Mouse (Mus musculus): ENCODE data around the gene Lrrc8e. TPM values are rescaled to one million over a fixed set of nuclear protein-coding genes. Genes with fewer than 3 reads are reported as not detected.

The Lrrc8e gene
- polyA plus RNA-seq, 1 experiment from 2014 or later: 0.62 TPM

- Histone ChIP-seq H3K9ac (no peak overlapping the region), H3K4me3 (no peak overlapping the region), H3K36me3 (no peaks in the 10 kb centered on the region), H3K4me1 (peaks cover 5% of the 10 kb centered on the region), H3K27me3 (peaks cover 28% of the 10 kb centered on the region), H3K4me2 (replicated peaks) (no peak overlapping the region), H3K27ac (no peak overlapping the region), H3K9me3 (no peaks in the 10 kb centered on the region)
- ATAC-seq (ENCODE audit: low FRiP score, low read depth): no peak
- 73% methylated on average over 5 of the region's 5 CpGs for WGBS
Observed at GRCm38 (mm10) chr8:4229784-4230183, 3.2 kb downstream of the Lrrc8e start.

GRCm38 (mm10) chr8:4230612-4231351 lies 4.2 kb downstream of the Lrrc8e start:
- Histone ChIP-seq H3K36me3 (no peaks in the 10 kb centered on the region), H3K4me2 (replicated peaks) (no peak overlapping the region), H3K4me3 (no peak overlapping the region), H3K27me3 (peaks cover 30% of the 10 kb centered on the region), H3K4me1 (peaks cover 5% of the 10 kb centered on the region), H3K27ac (no peak overlapping the region), H3K9me3 (no peaks in the 10 kb centered on the region), H3K9ac (no peak overlapping the region)
- 54% methylated on average over 10 of the region's 10 CpGs for WGBS
- ATAC-seq (ENCODE audit: low FRiP score, low read depth): no peak

- no peak for ATAC-seq (ENCODE audit: low FRiP score, low read depth)
- Histone ChIP-seq H3K4me3 (peak overlapping the region; percentile 83), H3K27ac (peak overlapping the region; percentile 93), H3K4me2 (replicated peaks) (peak overlapping the region; percentile 90), H3K4me1 (peaks cover 25% of the 10 kb centered on the region), H3K36me3 (peaks cover 22% of the 10 kb centered on the region), H3K9me3 (no peaks in the 10 kb centered on the region), H3K9ac (peak overlapping the region; percentile 78), H3K27me3 (0 out of 2 replicates have a peak, but pooled peaks cover 3% of the 10 kb centered on the region)
- WGBS: 23% methylated on average over 15 of the region's 15 CpGs
Observed at GRCm38 (mm10) chr8:4237814-4238433, 11.3 kb downstream of the Lrrc8e start.

- peaks cover 29% of the 10 kb centered on the region for H3K36me3 ChIP-seq
- peaks cover 25% of the 10 kb centered on the region for H3K4me1 ChIP-seq
- peak; percentile 95 for ATAC-seq (ENCODE audit: low FRiP score, low read depth)
- H3K27ac ChIP-seq: peak within 1 kb of the TSS; percentile 93
- H3K9ac ChIP-seq: peak within 1 kb of the TSS; percentile 78
- peak within 1 kb of the TSS; percentile 83 for H3K4me3 ChIP-seq
- under 1% methylated on average over 63 of the region's 71 CpGs for WGBS
- peak within 1 kb of the TSS; percentile 90 for H3K4me2 ChIP-seq (replicated peaks)
- H3K27me3 ChIP-seq: 0 out of 2 replicates have a peak, but pooled peaks cover 3% of the 10 kb centered on the region
- H3K9me3 ChIP-seq: no peaks in the 10 kb centered on the region
Observed at GRCm38 (mm10) chr8:4238434-4239192, 12.0 kb downstream of the Lrrc8e start, which contains the start of the genes Map2k7 and Gm49320. Map2k7 (plus strand) TSS chr8:4238740. Gm49320 (plus strand) TSS chr8:4238865.

- 0 out of 2 replicates have a peak, but pooled peaks have one; percentile 1 for ATAC-seq (ENCODE audit: low FRiP score, low read depth)
- 13% methylated on average over 19 of the region's 19 CpGs for WGBS
Observed at GRCm38 (mm10) chr8:4239193-4239890, 12.7 kb downstream of the Lrrc8e start.

GRCm38 (mm10) chr8:4245061-4245460 lies 18.4 kb downstream of the Lrrc8e start:
- Histone ChIP-seq H3K36me3 (peaks cover 85% of the 10 kb centered on the region), H3K4me2 (replicated peaks) (no peak overlapping the region), H3K9me3 (no peaks in the 10 kb centered on the region), H3K27ac (no peak overlapping the region), H3K4me1 (peaks cover 26% of the 10 kb centered on the region), H3K27me3 (no peaks in the 10 kb centered on the region), H3K9ac (no peak overlapping the region), H3K4me3 (no peak overlapping the region)
- ATAC-seq (ENCODE audit: low FRiP score, low read depth): no peak
- 93% methylated on average over 5 of the region's 5 CpGs for WGBS

More at GRCm38 (mm10) chr8:4239193-4239890, 12.7 kb downstream of the Lrrc8e start:
- Histone ChIP-seq H3K4me3 (peak overlapping the region; percentile 83), H3K27me3 (0 out of 2 replicates have a peak, but pooled peaks cover 3% of the 10 kb centered on the region), H3K4me2 (replicated peaks) (peak overlapping the region; percentile 90), H3K9ac (peak overlapping the region; percentile 78), H3K9me3 (no peaks in the 10 kb centered on the region), H3K27ac (peak overlapping the region; percentile 85; the same call in 1 of the 2 replicates), H3K4me1 (peaks cover 25% of the 10 kb centered on the region), H3K36me3 (peaks cover 36% of the 10 kb centered on the region)

GRCm38 (mm10) chr8:4245737-4246136 lies 19.1 kb downstream of the Lrrc8e start:
- no peak for ATAC-seq (ENCODE audit: low FRiP score, low read depth)
- H3K9ac ChIP-seq: peak overlapping the region; percentile 25; the same call in 1 of the 2 replicates
- 88% methylated on average over 13 of the region's 13 CpGs for WGBS
- H3K4me1 ChIP-seq: peaks cover 26% of the 10 kb centered on the region
- H3K27ac ChIP-seq: no peak overlapping the region
- H3K36me3 ChIP-seq: peaks cover 85% of the 10 kb centered on the region
- H3K9me3 ChIP-seq: no peaks in the 10 kb centered on the region
- no peaks in the 10 kb centered on the region for H3K27me3 ChIP-seq
- no peak overlapping the region for H3K4me3 ChIP-seq
- no peak overlapping the region for H3K4me2 ChIP-seq (replicated peaks)

- 95% methylated on average over 8 of the region's 8 CpGs for WGBS
- peaks cover 23% of the 10 kb centered on the region for H3K4me1 ChIP-seq
- no peak overlapping the region for H3K9ac ChIP-seq
- no peaks in the 10 kb centered on the region for H3K27me3 ChIP-seq
- H3K27ac ChIP-seq: no peak overlapping the region
- no peak overlapping the region for H3K4me3 ChIP-seq
- H3K36me3 ChIP-seq: peaks cover 72% of the 10 kb centered on the region
- H3K4me2 ChIP-seq (replicated peaks): no peak overlapping the region
- H3K9me3 ChIP-seq: no peaks in the 10 kb centered on the region
- no peak for ATAC-seq (ENCODE audit: low FRiP score, low read depth)
Observed at GRCm38 (mm10) chr8:4247241-4247640, 20.6 kb downstream of the Lrrc8e start.

GRCm38 (mm10) chr8:4247951-4248540 lies 21.4 kb downstream of the Lrrc8e start, which contains the start of gene Tgfbr3l:
Tgfbr3l (plus strand) TSS chr8:4248214.
- H3K4me2 ChIP-seq (replicated peaks): peak within 1 kb of the TSS; percentile 28
- H3K9ac ChIP-seq: peak within 1 kb of the TSS; percentile 52
- peak within 1 kb of the TSS; percentile 7; the same call in 1 of the 2 replicates for H3K27ac ChIP-seq
- H3K4me1 ChIP-seq: peaks cover 27% of the 10 kb centered on the region
- H3K27me3 ChIP-seq: no peaks in the 10 kb centered on the region
- H3K9me3 ChIP-seq: no peaks in the 10 kb centered on the region
- peaks cover 64% of the 10 kb centered on the region for H3K36me3 ChIP-seq
- H3K4me3 ChIP-seq: no peak within 1 kb of the TSS
- no peak for ATAC-seq (ENCODE audit: low FRiP score, low read depth)
- 85% methylated on average over 15 of the region's 15 CpGs for WGBS

GRCm38 (mm10) chr8:4249213-4249612 lies 22.6 kb downstream of the Lrrc8e start:
- 12% methylated on average over 29 of the region's 29 CpGs for WGBS
- Histone ChIP-seq H3K9ac (peak overlapping the region; percentile 52; the same call in 1 of the 2 replicates), H3K27me3 (no peaks in the 10 kb centered on the region), H3K4me3 (no peak overlapping the region), H3K9me3 (no peaks in the 10 kb centered on the region), H3K4me1 (peaks cover 34% of the 10 kb centered on the region), H3K27ac (peak overlapping the region; percentile 7; the same call in 1 of the 2 replicates), H3K4me2 (replicated peaks) (peak overlapping the region; percentile 28), H3K36me3 (peaks cover 53% of the 10 kb centered on the region)
- no peak for ATAC-seq (ENCODE audit: low FRiP score, low read depth)
